ENCODE assay signal across 18 mouse cellular contexts in genomic region chr6:39990772-39991171, GRCm38 (mm10).
"Had no signal": no experiment of that assay in that cellular context is flagged by ENCODE, and none has a peak within 500 bp of the region (broad histone marks: within the 10 kb centered on the region; RNA-seq: fewer than 3 reads in every experiment).

No protein-coding gene starts in this region.

- H3K4me3 ChIP-seq: intestine, embryonic 15.5 days; limb, embryonic 10.5 days; limb, embryonic 13.5 days; liver, embryonic 12.5 days; liver, embryonic 15.5 days; megakaryocyte, embryonic 14.5 days; midbrain, embryonic 10.5 days; midbrain, embryonic 13.5 days; stomach, embryonic 15.5 days had no signal

- DNase-seq: kidney, adult 18-20 months; kidney, adult 9 months; kidney, postnatal 14 days; kidney, postnatal 4 days; liver; retina, postnatal 1 day; right cerebral cortex, postnatal 25 days; spleen, adult 18-20 months; thymus, postnatal 25 days had no signal

- H3K9ac ChIP-seq: intestine, embryonic 15.5 days; limb, embryonic 13.5 days; liver, embryonic 12.5 days; liver, embryonic 15.5 days; midbrain, embryonic 13.5 days; stomach, embryonic 15.5 days had no signal

- H3K27ac ChIP-seq: intestine, embryonic 15.5 days; limb, embryonic 10.5 days; limb, embryonic 13.5 days; liver, embryonic 12.5 days; liver, embryonic 15.5 days; midbrain, embryonic 10.5 days; midbrain, embryonic 13.5 days; stomach, embryonic 15.5 days had no signal

- H3K9me3 ChIP-seq: intestine, embryonic 15.5 days; limb, embryonic 10.5 days; limb, embryonic 13.5 days; liver, embryonic 12.5 days; liver, embryonic 15.5 days; midbrain, embryonic 10.5 days; midbrain, embryonic 13.5 days; stomach, embryonic 15.5 days had no signal

- H3K27me3 ChIP-seq: intestine, embryonic 15.5 days; limb, embryonic 13.5 days; liver, embryonic 12.5 days; liver, embryonic 15.5 days; megakaryocyte, embryonic 14.5 days; midbrain, embryonic 13.5 days; stomach, embryonic 15.5 days had no signal

- ATAC-seq: intestine, embryonic 15.5 days; liver, embryonic 12.5 days; midbrain, embryonic 13.5 days had no signal

- H3K4me2 ChIP-seq: intestine, embryonic 15.5 days; limb, embryonic 13.5 days; liver, embryonic 12.5 days; liver, embryonic 15.5 days; midbrain, embryonic 13.5 days; stomach, embryonic 15.5 days had no signal

- H3K36me3 ChIP-seq: intestine, embryonic 15.5 days; limb, embryonic 10.5 days; limb, embryonic 13.5 days; liver, embryonic 12.5 days; liver, embryonic 15.5 days; midbrain, embryonic 10.5 days; midbrain, embryonic 13.5 days; stomach, embryonic 15.5 days had no signal

- H3K4me1 ChIP-seq: intestine, embryonic 15.5 days; limb, embryonic 10.5 days; limb, embryonic 13.5 days; liver, embryonic 12.5 days; liver, embryonic 15.5 days; megakaryocyte, embryonic 14.5 days; midbrain, embryonic 10.5 days; stomach, embryonic 15.5 days had no signal
